Mouse (Mus musculus): ENCODE measurements around the gene Tbx1. TPM values are rescaled to one million over a fixed set of nuclear protein-coding genes. Genes with fewer than 3 reads are reported as not detected.
A peak's percentile ranks its signal among the peaks of the same experiment; 100 is the strongest.

The Tbx1 gene
- polyA plus RNA-seq, 1 experiment from 2014 or later = 0.13 TPM

- H3K9me3 ChIP-seq (replicated peaks) = no peaks in the 10 kb centered on the region
- H3K4me2 ChIP-seq = peak overlapping the region; percentile 78
- H3K4me3 ChIP-seq = peak overlapping the region; percentile 51
- H3K4me1 ChIP-seq (replicated peaks) = peaks cover 57% of the 10 kb centered on the region
- H3K27ac ChIP-seq (ENCODE audit: poor library complexity, severe bottlenecking) = no peak overlapping the region
- no peaks in the 10 kb centered on the region for H3K36me3 ChIP-seq
- 4% methylated on average over 35 of the region's 62 CpGs for WGBS
- peak overlapping the region; percentile 40 for H3K9ac ChIP-seq
- H3K27me3 ChIP-seq (replicated peaks) = peaks cover 97% of the 10 kb centered on the region
- no peak for ATAC-seq (ENCODE audit: insufficient number of reproducible peaks, low FRiP score)
Observed at GRCm38 (mm10) chr16:18586906-18587546, 3.4 kb downstream of the Tbx1 start.

- Histone ChIP-seq H3K4me3 (peak overlapping the region; percentile 51), H3K4me2 (peak overlapping the region; percentile 78), H3K27me3 (replicated peaks) (peaks cover 97% of the 10 kb centered on the region), H3K4me1 (replicated peaks) (peaks cover 57% of the 10 kb centered on the region), H3K27ac (ENCODE audit: poor library complexity, severe bottlenecking) (no peak overlapping the region), H3K9me3 (replicated peaks) (no peaks in the 10 kb centered on the region), H3K9ac (peak overlapping the region; percentile 40), H3K36me3 (no peaks in the 10 kb centered on the region)
- WGBS = 1% methylated on average over 83 of the region's 83 CpGs
- ATAC-seq (ENCODE audit: insufficient number of reproducible peaks, low FRiP score) = no peak
Observed at GRCm38 (mm10) chr16:18586076-18586905, 4.2 kb downstream of the Tbx1 start.

GRCm38 (mm10) chr16:18585676-18586075 is 4.8 kb downstream of the Tbx1 start:
- Histone ChIP-seq H3K27ac (ENCODE audit: poor library complexity, severe bottlenecking) (no peak overlapping the region), H3K4me3 (peak overlapping the region; percentile 51), H3K27me3 (replicated peaks) (peaks cover 97% of the 10 kb centered on the region), H3K9me3 (replicated peaks) (no peaks in the 10 kb centered on the region), H3K36me3 (no peaks in the 10 kb centered on the region), H3K9ac (no peak overlapping the region), H3K4me2 (peak overlapping the region; percentile 78), H3K4me1 (replicated peaks) (peaks cover 54% of the 10 kb centered on the region)
- WGBS = 7% methylated on average over 10 of the region's 10 CpGs
- ATAC-seq (ENCODE audit: insufficient number of reproducible peaks, low FRiP score) = no peak

GRCm38 (mm10) chr16:18584901-18585510 is 5.5 kb downstream of the Tbx1 start:
- Histone ChIP-seq H3K4me2 (peak overlapping the region; percentile 78; the same call in 1 of the 2 replicates), H3K27ac (ENCODE audit: poor library complexity, severe bottlenecking) (no peak overlapping the region), H3K27me3 (replicated peaks) (peaks cover 97% of the 10 kb centered on the region), H3K36me3 (no peaks in the 10 kb centered on the region), H3K9me3 (replicated peaks) (no peaks in the 10 kb centered on the region), H3K9ac (no peak overlapping the region), H3K4me1 (replicated peaks) (peaks cover 47% of the 10 kb centered on the region), H3K4me3 (0 out of 2 replicates have a peak overlapping the region, but pooled peaks have one; percentile 51)
- 33% methylated on average over 10 of the region's 10 CpGs for WGBS
- ATAC-seq (ENCODE audit: insufficient number of reproducible peaks, low FRiP score) = no peak

GRCm38 (mm10) chr16:18583673-18584357 is 6.7 kb downstream of the Tbx1 start:
- Histone ChIP-seq H3K36me3 (no peaks in the 10 kb centered on the region), H3K4me3 (no peak overlapping the region), H3K4me1 (replicated peaks) (peaks cover 44% of the 10 kb centered on the region), H3K9ac (no peak overlapping the region), H3K4me2 (no peak overlapping the region), H3K27ac (ENCODE audit: poor library complexity, severe bottlenecking) (no peak overlapping the region), H3K9me3 (replicated peaks) (no peaks in the 10 kb centered on the region), H3K27me3 (replicated peaks) (peaks cover 94% of the 10 kb centered on the region)
- ATAC-seq (ENCODE audit: insufficient number of reproducible peaks, low FRiP score) = no peak
- WGBS = 45% methylated on average over 10 of the region's 10 CpGs

GRCm38 (mm10) chr16:18583169-18583568 is 7.3 kb downstream of the Tbx1 start:
- WGBS = 26% methylated on average over 10 of the region's 10 CpGs
- H3K27me3 ChIP-seq (replicated peaks) = peaks cover 94% of the 10 kb centered on the region
- H3K4me2 ChIP-seq = no peak overlapping the region

GRCm38 (mm10) chr16:18582426-18583148 is 7.9 kb downstream of the Tbx1 start:
- Histone ChIP-seq H3K27me3 (replicated peaks) (peaks cover 94% of the 10 kb centered on the region), H3K9me3 (replicated peaks) (no peaks in the 10 kb centered on the region), H3K4me1 (replicated peaks) (peaks cover 31% of the 10 kb centered on the region), H3K4me2 (peak overlapping the region; percentile 69), H3K9ac (peak overlapping the region; percentile 39; the same call in 1 of the 2 replicates), H3K27ac (ENCODE audit: poor library complexity, severe bottlenecking) (no peak overlapping the region), H3K4me3 (peak overlapping the region; percentile 42), H3K36me3 (no peaks in the 10 kb centered on the region)
- ATAC-seq (ENCODE audit: insufficient number of reproducible peaks, low FRiP score) = no peak
- WGBS = 3% methylated on average over 67 of the region's 67 CpGs

More at GRCm38 (mm10) chr16:18583169-18583568, 7.3 kb downstream of the Tbx1 start:
- no peak overlapping the region for H3K9ac ChIP-seq
- H3K27ac ChIP-seq (ENCODE audit: poor library complexity, severe bottlenecking) = no peak overlapping the region
- no peak for ATAC-seq (ENCODE audit: insufficient number of reproducible peaks, low FRiP score)
- no peaks in the 10 kb centered on the region for H3K9me3 ChIP-seq (replicated peaks)
- no peak overlapping the region; the same call in 1 of the 2 replicates for H3K4me3 ChIP-seq
- H3K4me1 ChIP-seq (replicated peaks) = peaks cover 37% of the 10 kb centered on the region
- no peaks in the 10 kb centered on the region for H3K36me3 ChIP-seq

GRCm38 (mm10) chr16:18581623-18582205 is 8.8 kb downstream of the Tbx1 start:
- peaks cover 95% of the 10 kb centered on the region for H3K27me3 ChIP-seq (replicated peaks)
- peak overlapping the region; percentile 39; the same call in 1 of the 2 replicates for H3K9ac ChIP-seq
- H3K36me3 ChIP-seq = no peaks in the 10 kb centered on the region
- H3K9me3 ChIP-seq (replicated peaks) = no peaks in the 10 kb centered on the region
- peaks cover 31% of the 10 kb centered on the region for H3K4me1 ChIP-seq (replicated peaks)
- 2% methylated on average over 66 of the region's 66 CpGs for WGBS
- no peak for ATAC-seq (ENCODE audit: insufficient number of reproducible peaks, low FRiP score)
- no peak overlapping the region for H3K27ac ChIP-seq (ENCODE audit: poor library complexity, severe bottlenecking)
- H3K4me2 ChIP-seq = peak overlapping the region; percentile 69
- peak overlapping the region; percentile 42 for H3K4me3 ChIP-seq

GRCm38 (mm10) chr16:18581050-18581622 is 9.3 kb downstream of the Tbx1 start:
- H3K9me3 ChIP-seq (replicated peaks) = no peaks in the 10 kb centered on the region
- 9% methylated on average over 21 of the region's 21 CpGs for WGBS
- peaks cover 91% of the 10 kb centered on the region for H3K27me3 ChIP-seq (replicated peaks)
- H3K9ac ChIP-seq = no peak overlapping the region
- peak overlapping the region; percentile 69 for H3K4me2 ChIP-seq
- H3K36me3 ChIP-seq = no peaks in the 10 kb centered on the region
- peak overlapping the region; percentile 42 for H3K4me3 ChIP-seq
- H3K4me1 ChIP-seq (replicated peaks) = peaks cover 25% of the 10 kb centered on the region
- no peak for ATAC-seq (ENCODE audit: insufficient number of reproducible peaks, low FRiP score)
- H3K27ac ChIP-seq (ENCODE audit: poor library complexity, severe bottlenecking) = no peak overlapping the region

- Histone ChIP-seq H3K4me3 (no peak overlapping the region), H3K27ac (ENCODE audit: poor library complexity, severe bottlenecking) (no peak overlapping the region), H3K27me3 (replicated peaks) (peaks cover 86% of the 10 kb centered on the region), H3K4me1 (replicated peaks) (peaks cover 17% of the 10 kb centered on the region), H3K9ac (no peak overlapping the region), H3K4me2 (no peak overlapping the region), H3K36me3 (no peaks in the 10 kb centered on the region), H3K9me3 (replicated peaks) (no peaks in the 10 kb centered on the region)
- ATAC-seq (ENCODE audit: insufficient number of reproducible peaks, low FRiP score) = no peak
- WGBS = 11% methylated on average over 2 of the region's 2 CpGs
Observed at GRCm38 (mm10) chr16:18580389-18580788, 10.1 kb downstream of the Tbx1 start.

Data from heart, embryonic 12.5 days (tissue).